Mouse (Mus musculus) ovary, postnatal 10 days (tissue): ENCODE results near the gene Fezf2.

ENCODE experiments used
- DNase-seq: peaks from one replicate; pipeline ENCODE4 v3.0.0; 2022; ENCODE audit warnings: low spot score

Fezf2 gene

GRCm38 (mm10) chr14:12348089-12348488 is at the start of gene Fezf2:
Fezf2 (minus strand) TSS chr14:12348189.
- no peak for DNase-seq

- no peak for DNase-seq
Measured at GRCm38 (mm10) chr14:12397561-12397960, 49.6 kb upstream of the Fezf2 start.

DNA sequence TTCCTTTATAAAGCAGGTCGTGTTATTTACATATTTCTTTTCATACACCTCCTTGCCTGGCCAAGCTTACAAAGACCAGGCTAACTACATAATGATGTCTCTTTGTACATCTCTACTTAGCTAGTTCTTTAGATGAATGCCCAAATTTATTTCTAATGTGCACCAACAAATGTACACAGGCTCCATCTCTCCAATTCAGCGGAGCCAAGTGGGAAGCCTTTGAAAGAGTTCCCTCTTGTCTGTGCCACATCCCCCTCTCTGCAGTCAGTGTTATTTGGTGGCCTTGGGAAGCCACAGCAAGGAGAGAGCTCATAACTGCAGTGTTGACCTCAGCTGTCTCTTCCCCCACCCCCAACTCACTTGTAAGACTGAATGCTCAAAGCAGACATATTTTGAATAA is 46.3 kb upstream of the Fezf2 start:
- DNase-seq: no peak

- DNase-seq: no peak
Measured at GRCm38 (mm10) chr14:12393271-12393861, 45.4 kb upstream of the Fezf2 start.

DNA sequence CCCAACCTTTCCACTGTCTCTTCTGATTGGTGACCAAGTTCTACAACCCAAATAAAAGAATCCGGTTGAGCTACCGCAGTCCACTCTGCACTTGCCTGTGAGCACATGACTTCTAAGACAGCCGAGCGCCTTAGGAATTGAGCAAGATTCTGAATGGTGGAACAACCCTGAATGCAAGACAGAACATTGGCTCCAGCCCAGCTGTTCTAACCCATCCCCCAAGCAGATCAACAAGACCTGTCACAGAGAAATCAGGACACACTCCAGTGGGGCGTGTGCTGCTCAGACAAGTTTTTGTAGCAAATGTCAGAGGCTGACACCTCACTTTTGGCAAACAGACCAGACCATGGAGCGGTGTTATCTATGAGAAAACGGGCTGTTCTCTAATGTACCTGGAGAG is 43.2 kb upstream of the Fezf2 start:
- no peak for DNase-seq

DNA sequence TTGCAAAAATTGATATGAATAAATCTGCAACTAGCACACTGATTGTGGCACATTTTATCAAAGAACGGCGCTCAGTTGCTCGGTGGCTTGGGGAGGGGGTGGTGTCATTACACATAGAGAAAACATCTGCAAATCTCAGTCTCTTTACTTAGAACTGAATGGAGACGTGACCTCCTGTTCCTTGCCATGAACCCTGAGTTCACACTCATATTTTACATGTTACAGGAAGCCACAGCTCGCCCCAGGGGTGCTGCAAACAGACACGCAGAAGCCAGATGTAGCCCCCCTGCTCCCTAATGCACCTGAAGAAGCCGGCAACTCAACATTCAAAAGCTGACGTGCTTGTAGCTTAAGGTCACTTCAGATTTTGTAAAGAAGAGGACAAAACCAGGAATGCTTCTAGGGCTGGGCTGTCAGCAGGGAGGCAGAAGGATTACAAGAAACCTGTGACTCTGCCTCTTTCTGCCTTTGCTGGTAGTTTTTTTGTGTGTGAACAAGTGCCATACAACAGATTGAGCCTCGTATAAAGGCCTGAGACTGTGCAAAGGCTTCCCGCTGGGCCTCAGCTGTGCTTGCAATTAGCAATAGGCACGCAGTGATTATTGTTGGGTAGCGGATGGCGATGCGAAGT is 40.9 kb upstream of the Fezf2 start:
- DNase-seq: no peak

GRCm38 (mm10) chr14:12388192-12388795 is 40.3 kb upstream of the Fezf2 start:
- no peak for DNase-seq

DNA sequence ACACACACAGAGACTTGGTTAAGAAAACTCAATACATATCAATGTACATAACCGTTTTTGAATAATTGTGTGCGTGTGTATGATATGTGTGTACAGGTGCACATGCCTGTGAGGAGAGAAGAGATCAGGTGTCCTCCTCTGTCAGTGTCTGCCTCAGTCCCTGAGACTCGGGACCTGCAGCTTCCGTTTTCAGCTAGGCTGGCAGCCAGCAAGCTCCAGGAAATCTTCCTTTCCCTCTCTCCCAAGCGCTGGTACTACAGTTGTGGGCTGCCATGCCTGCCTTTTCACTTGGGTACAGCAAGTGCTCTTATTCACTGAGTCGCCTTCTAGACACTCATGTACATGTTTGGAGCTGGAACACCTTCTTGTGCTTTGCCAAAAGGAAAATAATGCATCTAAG is 39.2 kb upstream of the Fezf2 start:
- DNase-seq: no peak

DNA sequence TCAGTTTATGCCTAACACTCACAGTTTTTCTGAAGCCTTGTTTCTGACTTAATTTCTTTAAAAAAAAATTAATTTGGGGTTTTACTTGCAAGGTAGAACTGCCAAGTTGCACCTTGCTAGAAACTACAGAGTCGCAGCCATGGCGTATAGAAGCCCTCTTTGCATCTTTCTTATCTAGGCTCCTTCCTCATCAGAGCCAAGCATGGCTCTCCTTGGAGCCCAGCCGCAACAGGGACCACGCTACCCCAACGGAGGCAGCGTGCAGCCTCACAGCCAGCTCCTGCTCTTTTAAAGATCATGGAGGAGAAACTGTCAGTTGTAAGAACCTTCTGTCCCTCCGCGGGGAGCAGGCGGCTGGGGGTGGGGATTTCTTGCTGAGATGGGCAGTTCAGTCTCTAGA is 29.9 kb upstream of the Fezf2 start:
- DNase-seq: no peak

GRCm38 (mm10) chr14:12377289-12377688 is 29.3 kb upstream of the Fezf2 start:
- DNase-seq: no peak

GRCm38 (mm10) chr14:12375451-12375850 is 27.5 kb upstream of the Fezf2 start:
- DNase-seq: no peak

GRCm38 (mm10) chr14:12350271-12350916 is 2.4 kb upstream of the Fezf2 start:
- no peak for DNase-seq

DNA sequence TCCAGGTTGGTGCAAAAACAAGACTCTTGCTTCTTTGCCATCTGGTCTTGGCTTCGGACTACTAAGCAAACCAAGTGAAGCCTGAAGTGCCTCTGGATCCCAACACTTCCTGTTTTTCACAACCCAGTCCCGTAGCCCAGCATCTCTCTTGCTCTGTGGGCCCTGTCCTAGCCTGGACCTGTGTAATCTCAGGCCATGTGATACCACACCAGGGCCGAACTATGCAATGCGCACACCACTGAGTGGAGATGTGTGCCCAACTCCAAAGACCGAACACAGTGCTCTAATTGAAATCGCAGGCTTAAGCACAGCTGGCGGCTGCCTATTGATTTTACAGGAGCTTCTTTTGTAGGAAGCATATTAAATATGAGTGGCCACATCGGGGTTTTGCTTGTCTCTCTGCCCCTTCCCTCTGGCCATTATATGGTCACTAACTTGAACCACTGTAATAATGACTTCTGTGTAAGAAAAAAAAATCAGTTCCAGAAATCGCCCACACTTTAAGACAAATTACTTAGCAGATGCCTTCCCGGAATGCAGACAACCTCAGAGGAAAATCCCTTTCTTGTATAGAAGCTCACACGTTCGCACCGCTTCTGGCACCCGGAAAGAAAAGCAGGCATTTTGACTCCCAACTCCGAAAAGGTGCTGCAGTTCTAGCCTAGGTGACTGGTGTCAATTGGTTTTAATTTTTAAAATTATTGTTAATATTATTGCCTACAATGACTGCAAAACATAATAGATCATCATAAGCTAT is 1.5 kb upstream of the Fezf2 start:
- DNase-seq: no peak

- DNase-seq: no peak
Measured at GRCm38 (mm10) chr14:12346865-12347600, 956 bp downstream of the Fezf2 start.

DNA sequence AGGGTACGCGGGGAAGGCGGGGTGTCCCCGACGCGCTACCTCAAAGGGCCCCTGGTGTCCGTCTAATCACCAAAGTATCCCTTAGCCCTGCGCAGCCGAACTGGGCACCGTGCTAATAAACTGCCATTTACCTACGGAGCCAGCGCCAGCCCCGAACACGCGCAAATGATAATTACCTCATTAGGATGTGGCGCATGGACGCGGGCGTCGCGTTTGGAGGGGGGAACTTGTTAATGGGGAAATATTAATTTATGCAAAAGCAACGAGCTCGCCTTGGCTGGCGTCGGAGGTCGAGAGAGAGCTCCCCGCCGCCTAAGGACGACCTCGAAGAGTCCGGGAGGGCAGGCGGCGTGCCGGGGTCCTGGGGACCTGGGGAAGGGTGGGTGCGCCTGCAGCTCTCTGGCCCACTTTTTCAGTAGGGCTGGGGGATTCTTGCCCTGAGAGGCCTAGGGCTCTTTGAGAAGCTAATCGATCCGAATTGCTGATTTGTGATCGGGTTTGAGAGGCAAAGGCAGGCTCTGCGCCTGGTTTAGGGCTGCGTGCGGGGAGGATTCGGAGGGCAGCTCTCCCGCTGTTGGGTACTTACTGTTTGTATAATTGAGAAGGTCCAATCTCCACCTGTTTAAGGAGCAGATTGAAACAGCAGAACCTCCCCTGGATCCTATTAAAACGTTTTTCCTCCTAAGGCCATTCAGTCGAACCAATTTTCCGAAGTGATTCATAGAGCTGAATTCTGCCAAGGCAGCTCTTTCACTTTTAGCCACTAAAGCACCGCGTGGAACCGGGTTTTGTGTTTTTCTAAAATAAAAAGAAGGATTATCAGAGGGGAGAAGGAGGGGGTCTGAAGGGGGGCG is 1.8 kb downstream of the Fezf2 start:
- DNase-seq: no peak

- DNase-seq: no peak
Measured at GRCm38 (mm10) chr14:12345241-12345921, 2.6 kb downstream of the Fezf2 start.

DNA sequence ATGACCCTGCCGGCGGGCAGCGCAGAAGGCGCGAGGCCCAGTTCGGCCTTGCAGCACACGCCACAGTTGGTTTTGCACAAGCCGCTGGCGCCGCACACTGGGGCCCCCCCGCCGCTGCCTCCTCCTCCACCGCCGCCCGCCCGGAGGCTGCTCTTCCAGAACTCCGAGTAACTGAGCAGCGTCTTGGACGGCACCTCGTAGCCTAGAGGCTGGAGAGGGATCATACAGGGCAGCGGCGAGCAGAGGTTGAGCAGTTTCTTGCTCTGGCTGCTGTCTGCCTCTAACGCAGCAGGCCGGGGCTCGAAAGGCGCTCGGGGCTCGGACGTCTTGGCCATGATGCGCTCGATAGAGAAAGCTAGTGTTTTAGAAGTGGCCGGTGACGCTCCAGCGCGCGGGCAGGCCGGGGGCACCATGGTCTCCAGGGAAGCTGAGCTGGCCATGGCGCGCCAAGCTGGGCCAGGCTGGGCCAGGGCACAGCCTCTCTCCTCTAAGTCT is 3.2 kb downstream of the Fezf2 start:
- DNase-seq: no peak

DNA sequence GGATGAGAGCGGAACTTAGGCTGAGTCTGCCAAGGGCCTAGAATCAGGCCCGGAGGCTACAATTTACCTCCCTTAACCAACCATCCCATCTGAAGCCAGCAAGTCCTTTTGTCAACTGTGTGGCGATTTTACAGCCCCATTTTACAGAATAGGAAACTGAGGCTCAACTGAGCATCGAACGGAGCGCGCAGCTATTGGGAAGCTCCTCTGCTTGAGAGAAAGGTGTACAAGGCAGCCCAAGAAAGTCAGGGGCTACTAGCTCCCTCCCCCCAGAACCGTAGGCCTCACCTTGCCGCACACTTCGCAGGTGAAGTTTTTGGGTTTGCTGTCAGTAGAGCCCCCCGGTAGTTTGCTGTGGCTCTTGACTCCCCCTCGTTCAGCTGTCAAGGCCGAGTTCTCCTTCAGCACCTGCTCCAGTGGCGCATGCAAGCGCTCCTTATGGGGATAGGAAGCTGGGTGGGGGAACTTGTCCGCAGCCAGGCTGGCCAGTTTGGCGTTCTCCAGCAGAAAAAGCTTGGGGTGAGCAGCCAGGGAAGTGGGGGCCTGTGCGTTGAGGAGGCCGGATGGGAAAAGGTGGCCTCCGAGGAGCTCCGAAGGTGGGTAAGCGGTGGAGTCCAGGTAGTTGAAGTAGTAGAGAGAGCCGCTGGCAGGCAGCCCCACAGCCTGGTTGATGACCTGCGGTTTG is 3.8 kb downstream of the Fezf2 start:
- DNase-seq: no peak

GRCm38 (mm10) chr14:12343451-12343941 is 4.5 kb downstream of the Fezf2 start:
- no peak for DNase-seq
